Mouse (Mus musculus) megakaryocyte progenitor cell, adult 5-6 weeks (primary cell): ENCODE measurements around the gene Agap1. TPM values are rescaled to one million over a fixed set of nuclear protein-coding genes. Genes with fewer than 3 reads are reported as not detected.
A peak's percentile ranks its signal among the peaks of the same experiment; 100 is the strongest.

Source experiments
- ATAC-seq: replicated peaks from 2 replicates; pipeline ENCODE4 v1.8.0; 2016; ENCODE audit warnings: mild to moderate bottlenecking, moderate TSS enrichment, inconsistent platforms; ENCODE audit not compliant: poor library complexity
- total RNA-seq, 2 experiments: library from RNA; stranded (forward) in 1 of 2; stranded (reverse) in 1 of 2; fragments of 157-497, 149-512 nt in 1 of 2; fragments of 200-1000 nt in 1 of 2; gene quantifications; 2 replicates each; pipeline versions ENCODE4 v1.2.3 to v1.2.4; 2015 to 2017

Gene Agap1
- total RNA-seq, 2 experiments from 2014 or later = 6.8 to 9.4 TPM

DNA sequence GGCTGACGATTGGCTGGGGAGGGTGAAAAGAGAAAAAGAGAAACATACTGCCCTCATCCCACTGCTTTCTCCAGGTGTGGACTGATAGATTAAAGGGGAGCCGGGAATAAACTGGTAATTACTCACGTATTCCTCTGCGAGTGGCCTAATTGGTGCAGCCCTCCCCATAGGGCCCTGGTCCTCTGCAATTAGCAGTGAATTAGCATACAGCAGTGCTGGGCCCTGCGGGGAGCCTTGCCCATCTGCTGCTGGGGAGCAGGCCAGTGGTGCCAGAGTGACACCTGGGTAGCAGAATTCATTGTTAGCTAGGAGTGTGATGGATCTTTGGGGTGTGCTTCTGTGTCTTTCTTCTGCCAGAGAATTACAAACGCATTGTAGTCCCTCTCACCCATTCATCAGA, 87.9 kb downstream of the Agap1 start:
- ATAC-seq = no peak

DNA sequence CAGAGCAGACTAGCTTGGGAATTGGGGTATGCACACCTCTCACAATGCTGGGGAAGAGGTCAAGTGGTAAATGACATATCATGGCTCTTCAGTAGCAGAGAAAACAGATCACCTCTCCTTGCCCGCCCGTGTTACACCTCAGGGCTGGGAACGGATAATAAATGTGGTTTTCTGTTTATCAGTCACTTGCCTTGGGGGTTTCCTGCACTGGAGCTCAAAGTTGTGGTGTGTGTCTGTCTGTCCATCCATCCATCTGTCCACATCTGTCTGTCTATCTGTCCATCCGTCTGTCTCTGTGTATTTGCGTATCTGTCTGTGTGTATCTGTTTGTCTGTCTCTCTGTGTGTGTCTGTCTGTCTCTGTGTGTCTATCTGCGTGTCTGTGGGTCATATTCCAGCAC, 88.7 kb downstream of the Agap1 start:
- ATAC-seq = peak; percentile 63

DNA sequence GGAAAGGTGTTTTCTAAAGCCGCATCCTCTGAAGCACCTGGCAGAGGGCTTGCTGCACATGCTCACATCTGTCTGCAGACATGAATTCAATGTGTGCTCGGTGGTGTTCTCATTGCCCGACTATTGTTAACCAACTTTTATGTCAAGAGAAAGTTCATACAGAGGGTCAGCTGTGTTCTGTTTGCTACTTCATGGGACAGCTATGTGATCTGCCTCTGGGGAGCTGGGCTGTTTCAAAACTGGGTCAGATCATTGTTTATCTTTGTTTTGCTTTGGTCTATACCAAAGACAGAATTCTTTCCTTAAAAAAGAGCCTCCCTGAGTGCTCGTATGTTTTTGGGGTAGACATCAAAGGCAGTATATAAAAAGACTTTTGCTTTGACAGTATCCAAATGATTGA, 89.5 kb downstream of the Agap1 start:
- no peak for ATAC-seq

DNA sequence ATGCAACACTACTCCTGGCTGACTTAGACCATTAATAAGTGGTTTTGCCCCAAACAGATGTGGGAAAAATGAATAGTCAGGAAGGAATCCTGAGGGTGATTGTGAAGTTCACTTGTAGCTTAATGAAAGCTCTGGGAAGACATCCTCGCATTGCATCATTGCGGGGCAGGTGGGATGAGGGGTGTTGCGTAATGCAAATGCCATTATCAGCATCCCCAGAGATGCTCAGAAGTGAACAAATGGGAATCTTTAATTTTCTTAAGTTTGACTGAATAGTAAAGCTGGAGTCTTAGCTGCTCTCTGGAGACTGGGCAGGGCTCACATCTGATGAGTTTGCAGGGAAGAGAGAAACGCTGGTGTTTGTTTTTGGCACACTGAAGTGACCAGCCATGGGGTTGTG, 90.5 kb downstream of the Agap1 start:
- no peak for ATAC-seq

DNA sequence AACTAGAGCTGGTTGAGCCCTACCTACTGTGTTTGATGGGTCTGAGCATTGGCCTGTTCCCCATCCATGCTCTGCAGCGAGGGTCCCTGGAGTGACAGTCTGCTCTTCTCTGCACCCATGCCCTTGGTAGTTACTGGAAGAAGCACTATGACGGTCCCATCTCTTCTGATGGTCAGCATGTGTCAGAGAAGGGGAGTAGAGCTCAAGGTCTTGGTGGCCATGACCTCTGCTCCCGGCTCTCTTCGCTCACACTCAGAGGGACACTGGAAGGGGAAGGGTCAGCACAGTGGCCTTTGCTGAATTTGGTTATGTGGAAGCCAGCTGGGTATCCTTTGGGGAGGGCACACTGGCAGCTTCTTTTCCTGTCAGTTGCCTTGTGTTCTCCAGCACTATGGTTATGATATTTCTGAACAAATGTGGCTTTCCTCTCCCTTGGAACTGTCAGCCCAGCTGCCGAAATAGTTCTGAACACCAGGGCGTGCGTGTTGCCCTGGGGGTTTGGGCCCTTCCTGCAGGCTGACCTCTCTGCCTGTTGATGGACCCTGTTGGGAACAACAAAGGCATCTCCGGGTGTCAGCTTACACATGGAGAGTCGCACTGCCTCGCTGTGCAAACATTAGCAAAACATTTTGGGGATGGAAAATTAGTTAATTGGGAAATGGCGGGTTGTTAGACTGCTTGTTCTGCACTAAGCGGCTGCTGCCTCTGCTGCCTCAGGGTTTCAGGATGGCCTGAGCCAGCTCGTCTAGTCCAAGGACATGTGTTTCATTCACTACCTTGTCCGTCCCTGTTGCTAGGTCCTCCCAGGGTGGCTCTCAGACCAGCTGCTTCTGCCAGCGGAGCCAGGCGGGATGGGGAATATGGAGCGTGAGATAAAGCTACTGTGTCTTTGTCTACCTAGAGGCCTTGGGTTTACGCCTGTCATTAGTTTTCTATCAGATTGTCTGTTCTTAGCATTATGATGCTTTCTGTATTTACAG, 93.2 kb downstream of the Agap1 start:
- no peak for ATAC-seq

DNA sequence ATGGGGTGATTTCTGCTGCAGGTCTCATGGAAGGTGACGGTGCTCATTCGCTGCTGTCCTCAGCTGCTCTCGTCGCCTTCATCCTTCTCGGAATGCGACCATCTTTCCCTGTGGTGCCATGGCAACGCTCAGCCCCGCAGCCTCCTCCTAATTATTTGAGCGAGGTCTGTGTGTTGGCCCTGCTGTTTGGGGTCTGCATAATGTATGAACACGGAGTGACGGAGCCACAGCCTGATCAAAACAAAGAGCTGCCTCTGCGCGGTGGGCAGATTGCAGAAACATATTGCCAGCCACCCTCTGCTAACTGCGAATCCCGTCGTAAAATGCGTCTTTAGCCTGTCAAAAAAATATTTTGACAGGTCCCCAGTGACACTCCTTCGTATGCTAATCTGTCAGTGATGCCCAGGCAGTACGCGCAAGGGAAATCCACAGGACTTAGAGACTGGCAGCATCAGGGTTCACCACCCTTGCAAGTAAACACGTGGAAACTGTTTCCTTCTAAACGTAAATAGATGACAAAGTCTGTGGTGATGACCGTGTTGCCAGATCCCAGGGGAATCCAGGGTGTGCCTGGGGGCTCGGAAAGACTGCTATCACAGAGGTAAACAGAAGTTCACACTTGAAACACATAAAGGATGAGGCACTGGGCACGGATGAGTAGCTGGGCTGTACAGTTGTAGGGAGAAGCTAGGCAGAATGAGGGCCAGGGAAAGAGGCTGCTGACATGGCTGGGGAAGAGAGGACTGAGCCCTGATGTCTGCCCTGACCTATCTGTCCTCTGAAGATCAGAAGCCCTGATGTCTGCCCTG, 95.7 kb downstream of the Agap1 start:
- no peak for ATAC-seq

DNA sequence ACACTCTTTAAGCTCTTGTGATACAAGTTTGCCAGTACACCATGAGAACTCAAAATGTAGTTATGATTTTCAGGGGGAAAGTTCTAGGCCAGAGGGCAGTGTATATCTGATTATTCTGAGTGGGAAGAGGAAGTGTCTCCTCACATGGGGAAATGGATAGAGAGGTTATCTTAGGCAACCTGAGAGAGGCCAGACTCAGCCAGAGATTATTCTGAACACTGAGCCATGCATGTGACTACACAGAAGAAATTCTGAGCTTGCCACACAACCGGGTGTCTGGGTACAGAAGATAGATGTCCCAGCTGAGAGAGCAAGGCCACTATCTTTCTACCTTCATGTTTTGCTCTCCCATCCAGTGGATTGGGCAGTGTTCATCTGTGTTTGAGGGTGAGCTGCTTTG, 97.9 kb downstream of the Agap1 start:
- ATAC-seq = peak; percentile 87

DNA sequence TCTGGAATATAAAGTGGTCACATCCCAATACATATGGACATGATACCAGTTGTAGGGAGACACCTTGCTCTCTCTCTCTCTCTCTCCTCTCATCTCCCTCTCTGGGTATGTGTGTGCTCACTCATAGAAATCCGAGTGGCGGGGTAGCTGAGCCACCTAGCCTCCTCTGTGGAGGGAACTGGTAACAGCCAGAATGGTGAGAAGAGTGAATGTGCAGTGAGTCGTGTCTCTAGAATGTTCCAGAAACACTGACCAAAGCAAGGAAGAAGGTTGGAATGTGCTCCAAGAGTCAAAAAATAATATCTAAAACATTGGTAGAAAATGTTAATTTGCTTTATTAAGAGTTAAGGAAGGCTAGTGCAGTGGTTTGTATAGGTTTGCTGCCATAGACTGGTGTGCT, 99.2 kb downstream of the Agap1 start:
- no peak for ATAC-seq

DNA sequence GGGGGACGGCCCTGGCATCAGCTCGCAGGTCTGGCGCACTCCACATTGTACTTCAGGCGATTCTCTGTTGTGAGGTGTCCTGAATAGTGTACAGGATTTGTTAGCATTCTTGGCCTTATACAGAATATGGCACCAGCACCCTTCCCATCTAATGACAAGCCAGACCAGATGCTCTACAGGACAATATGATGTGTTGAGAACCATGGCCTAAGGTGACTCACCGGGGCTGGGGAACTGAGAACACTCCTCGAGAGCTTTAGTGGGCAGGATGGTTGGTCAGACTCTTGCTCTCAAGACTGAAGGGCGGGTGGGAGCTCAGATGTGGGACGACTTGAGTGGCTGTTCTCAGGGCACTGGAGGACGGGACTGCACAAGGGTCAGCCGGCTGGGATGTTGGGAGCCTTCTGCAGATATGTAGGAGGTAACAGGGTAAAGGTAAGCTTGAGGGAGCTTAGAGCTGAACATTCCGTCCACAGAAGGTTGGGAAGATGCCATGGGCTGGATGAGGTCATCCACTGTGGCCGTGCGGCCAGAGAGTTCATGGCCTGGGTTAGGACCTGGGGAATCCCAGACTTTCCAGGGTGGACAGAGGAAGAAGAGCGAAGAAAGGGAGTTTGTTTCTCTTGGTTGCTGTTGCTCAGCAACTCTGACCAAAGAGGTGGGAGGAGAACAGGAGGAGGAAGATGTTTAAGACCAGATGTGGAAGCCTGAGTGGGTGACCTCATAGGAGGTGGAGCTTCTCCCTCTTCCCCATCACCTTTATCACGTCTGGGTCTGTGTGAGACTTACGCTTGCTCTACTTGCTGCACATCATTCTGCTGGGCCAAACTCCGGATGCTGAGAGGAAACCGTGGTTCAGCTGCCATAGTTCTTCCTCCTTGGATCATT, 100.6 kb downstream of the Agap1 start:
- no peak for ATAC-seq

DNA sequence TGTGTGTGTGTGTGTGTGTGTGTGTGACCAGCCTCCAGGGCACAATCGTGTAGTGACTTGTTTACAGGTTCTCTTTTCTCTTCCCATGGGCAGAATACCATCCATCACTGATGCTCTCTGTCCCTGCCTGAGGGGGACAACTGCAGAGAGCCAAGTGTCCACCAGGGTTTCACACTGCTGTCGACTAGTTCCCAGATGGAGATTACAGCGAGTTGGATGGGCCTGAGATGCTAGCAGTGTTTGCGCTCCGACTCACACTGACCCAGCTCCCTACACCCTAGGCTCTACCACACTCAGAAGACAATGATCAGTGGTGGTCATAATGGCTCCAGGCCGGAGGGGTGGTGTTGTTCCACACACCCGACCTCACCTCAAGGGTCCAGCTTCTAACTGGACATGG, 101.4 kb downstream of the Agap1 start:
- ATAC-seq = no peak

DNA sequence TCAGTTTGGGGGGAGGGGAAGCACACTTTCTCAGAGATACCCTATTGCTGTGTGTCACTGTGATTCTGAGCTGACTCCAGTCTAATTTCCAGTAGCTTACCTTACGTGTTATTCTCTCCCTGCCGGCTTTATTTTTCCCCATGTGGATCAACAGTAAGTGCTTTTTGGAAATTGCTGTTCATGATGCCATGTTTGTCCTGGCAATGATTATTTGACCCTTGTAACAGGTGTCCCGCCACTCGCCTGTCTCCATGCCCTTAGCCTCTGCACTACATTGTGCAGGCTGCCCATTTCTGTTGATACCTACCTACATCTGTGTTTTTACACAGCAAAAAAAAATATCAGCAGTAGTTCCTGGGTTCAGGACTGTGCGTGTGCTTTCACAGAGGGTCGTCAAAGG, 102.8 kb downstream of the Agap1 start:
- no peak for ATAC-seq

DNA sequence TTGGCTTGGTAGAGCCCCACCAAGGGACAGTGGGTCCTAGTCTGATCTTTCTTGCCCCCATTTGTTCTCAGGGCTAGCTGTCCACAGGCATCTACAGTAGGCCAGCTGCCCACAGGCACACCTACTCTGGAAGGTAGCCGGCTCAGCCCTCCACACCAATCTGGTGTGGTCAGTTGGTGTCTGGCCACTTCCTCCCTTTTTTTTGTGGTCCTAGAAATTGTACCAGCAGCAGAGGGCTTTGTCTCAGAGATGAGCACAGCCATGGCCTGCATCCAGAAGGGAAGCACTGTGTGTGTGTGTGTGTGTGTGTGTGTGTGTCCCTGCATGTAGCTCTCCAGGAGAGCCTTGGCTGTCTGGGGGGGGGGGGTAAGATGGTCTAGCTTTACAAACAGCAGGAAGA, 103.5 kb downstream of the Agap1 start:
- ATAC-seq = no peak

DNA sequence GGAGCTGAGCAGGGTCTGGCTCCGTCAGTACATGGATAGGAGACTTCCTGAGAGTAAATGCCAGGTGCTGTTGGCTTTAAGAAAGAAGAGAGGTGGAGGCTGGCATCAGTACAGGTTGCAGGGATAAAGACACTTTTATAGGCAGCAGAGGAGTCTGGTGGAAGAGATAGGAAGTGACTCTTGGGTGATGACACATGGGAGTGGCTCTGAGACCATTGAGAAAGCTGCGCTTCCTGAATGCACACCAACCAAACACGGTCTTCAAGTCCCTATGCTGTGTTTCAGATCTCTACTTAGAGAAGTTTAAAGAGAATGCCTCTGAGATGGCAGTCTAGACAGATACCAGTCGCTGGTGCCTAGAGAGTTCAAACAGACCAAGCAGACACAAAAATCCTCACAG, 108.8 kb downstream of the Agap1 start:
- ATAC-seq = peak; percentile 98

DNA sequence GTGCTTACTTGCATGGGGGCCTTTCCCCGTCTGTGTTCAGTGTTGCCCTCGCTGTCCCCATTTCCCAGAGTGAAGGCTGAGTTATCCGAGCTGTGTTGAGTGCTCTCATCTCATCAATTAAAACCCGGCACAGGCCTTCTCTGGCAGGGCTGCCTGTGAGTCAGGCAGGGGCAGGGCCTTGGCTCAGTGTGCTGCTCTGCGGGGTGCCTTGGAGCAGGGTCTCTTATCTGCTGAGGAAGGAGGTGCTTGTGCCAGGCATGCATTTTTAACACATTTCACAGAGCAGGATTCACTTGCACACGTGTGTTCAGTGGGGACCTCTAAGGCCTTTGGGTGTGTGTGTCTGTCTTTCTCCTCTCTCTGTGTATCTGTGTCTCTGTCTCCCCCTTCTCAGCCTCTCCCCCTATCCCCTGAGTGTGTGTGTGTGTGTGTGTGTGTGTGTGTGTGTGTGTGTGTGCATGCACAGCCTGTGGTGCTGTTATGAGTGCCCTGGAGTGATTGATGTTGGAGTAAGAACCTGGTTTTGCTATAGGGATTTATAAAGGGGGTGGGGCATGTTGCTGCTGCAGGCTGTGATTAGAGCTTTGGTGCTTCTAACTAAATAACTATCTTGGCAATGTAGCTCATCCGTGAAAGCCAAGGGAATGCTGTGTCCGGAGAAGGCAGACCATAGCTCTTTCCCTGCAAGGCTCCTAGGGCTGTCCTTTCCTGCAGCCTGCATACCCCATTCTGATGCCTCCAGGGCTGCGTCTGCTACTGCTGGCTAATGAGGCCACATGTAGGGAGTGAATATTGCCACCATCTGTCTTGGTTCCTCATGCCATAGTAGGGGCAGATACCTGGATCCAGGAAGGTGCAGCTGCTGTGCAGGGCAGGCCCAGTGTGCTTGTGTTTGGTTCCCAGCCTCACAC, 112.2 kb downstream of the Agap1 start:
- ATAC-seq = no peak

DNA sequence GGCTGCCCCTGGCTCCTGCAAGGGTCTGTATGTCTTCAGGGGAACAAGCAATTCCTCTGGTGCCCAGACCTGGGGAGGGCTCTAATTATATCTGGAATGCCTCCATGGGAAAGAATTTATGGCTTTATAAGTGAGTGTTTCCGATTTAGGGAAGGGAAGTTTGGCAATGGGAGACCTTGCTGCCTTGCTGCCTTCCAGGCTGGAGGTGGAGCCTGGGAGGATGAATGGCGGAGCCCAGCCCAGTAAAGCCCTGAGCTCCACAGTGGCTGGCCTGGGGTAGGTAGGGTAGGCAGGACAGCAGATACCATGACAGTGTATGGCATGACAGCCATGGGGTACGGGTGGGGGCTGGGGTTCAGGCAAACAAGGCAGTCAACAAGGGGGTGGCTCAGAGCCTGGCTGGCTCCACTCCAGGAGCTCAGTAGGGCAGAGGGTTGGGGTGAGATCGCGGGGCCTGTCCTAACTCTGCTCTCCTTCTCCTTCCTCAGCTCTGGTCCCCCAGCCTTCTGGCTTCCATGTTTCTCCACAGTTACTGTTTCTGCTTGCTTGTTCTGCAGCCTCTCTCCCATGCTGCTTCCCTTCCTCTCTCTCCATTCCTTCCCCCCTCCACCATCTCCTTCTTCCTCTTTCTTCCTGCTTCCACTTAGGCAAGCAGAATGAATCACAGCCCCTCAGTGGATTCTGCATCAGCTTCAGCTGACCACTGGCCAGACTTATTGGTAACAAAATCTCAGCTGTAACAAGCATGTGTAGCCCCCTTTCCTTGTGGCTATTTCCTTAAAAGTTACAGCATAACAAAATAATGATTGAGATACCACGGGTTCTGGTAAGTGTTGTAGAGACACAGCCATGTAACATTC, 114.2 kb downstream of the Agap1 start:
- ATAC-seq = no peak

DNA sequence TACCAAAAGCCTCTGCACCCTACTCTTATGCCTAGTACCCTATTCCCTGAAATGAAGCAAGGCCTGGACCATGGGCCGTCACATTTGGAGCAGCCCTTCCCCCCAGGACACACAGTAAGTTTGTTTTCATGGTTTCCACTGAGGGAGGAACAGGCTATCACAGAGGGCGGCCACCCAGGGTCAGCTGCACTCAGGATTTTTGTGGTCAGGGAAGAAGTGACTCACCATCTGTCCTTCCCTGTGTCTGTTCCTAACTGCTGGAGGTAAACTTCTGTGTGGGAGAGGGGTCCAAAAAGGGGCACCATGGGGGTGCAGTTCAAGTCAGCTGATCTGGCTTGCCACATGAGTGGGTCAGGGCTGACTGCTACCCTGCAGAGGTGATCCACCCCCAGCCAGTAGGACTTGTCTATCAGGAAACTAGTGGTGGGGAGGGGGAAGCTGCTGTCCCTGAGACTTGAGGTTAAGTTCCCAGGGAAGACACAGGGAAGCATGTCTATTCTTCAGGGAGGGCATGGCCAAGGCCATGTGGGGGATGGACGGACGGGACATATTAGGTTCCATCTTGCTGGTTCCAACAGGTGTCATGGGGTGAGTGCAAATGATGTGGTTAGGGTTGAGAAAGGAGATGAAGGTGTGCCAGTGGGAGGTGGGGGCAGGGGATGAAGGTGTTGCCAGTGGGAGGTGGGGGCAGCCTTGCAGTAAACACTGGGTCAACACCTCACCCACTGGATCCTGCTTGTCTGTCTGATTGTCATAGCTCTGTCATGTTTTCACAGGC, 116.1 kb downstream of the Agap1 start:
- ATAC-seq = no peak

DNA sequence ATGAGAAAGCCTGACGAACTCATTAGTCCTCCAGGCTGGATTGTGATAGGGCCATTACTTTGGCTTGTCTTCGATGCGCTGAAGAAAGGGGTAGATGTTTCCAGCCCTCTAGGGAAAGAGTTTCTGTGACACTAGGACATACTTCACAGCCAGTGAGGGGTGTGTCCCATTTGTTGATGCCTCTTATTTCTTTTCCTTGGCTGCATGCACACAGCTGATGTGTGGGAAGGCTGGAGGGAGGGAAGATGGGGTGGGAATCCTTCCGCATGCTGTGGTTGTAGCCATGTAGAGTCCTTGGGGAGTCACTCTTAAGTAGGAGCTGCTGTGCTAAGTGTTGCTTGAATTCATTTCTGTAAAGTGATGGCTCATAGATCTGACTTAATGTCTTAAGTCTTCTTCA, 118.9 kb downstream of the Agap1 start:
- ATAC-seq = no peak
